Mouse (Mus musculus) hindbrain, embryonic 14.5 days (tissue): ENCODE results near the gene Ube4b. TPM values are rescaled to one million over a fixed set of nuclear protein-coding genes. Genes with fewer than 3 reads are reported as not detected.
A peak's percentile ranks its signal among the peaks of the same experiment; 100 is the strongest.

Experiments
- ATAC-seq: fragments of 200-750 bp; cut with Nextera tagmentation; 2 replicates; pipeline ENCODE4 v1.8.0; 2017; ENCODE audit warnings: moderate number of reproducible peaks, mild to moderate bottlenecking, moderate TSS enrichment, moderate library complexity; ENCODE audit not compliant: low FRiP score
- DNase-seq: peaks from one replicate; pipeline ENCODE4 v3.0.0-alpha.2; 2015; ENCODE audit warnings: low spot score
- H3K27ac ChIP-seq: fragments of 300-500 bp; sonication (generic); 2 replicates; pipeline ENCODE4 v1.5.1; 2014; ENCODE audit warnings: mild to moderate bottlenecking, moderate library complexity
- H3K27me3 ChIP-seq: fragments of 300-500 bp; sonication (generic); 2 replicates; pipeline ENCODE4 v1.6.1; 2014; ENCODE audit warnings: mild to moderate bottlenecking, low read length, mixed read lengths; ENCODE audit not compliant: control insufficient read depth, insufficient read depth
- H3K36me3 ChIP-seq: fragments of 300-500 bp; sonication (generic); replicated peaks from 2 replicates; pipeline ENCODE4 v1.6.1; 2014; ENCODE audit not compliant: control insufficient read depth, insufficient read depth
- H3K4me1 ChIP-seq: fragments of 300-500 bp; sonication (generic); replicated peaks from 2 replicates; pipeline ENCODE4 v1.6.1; 2014; ENCODE audit warnings: antibody characterized with exemption, low read length, mixed read lengths; ENCODE audit not compliant: control insufficient read depth, insufficient read depth
- H3K4me2 ChIP-seq: fragments of 300-500 bp; sonication (generic); replicated peaks from 2 replicates; pipeline ENCODE4 v1.6.1; 2014; ENCODE audit warnings: mild to moderate bottlenecking, moderate library complexity
- H3K4me3 ChIP-seq: fragments of 300-500 bp; sonication (generic); replicated peaks from 2 replicates; pipeline ENCODE4 v1.5.1; 2014; ENCODE audit warnings: mild to moderate bottlenecking, low read length
- H3K9ac ChIP-seq: fragments of 300-500 bp; sonication (generic); 2 replicates; pipeline ENCODE4 v1.6.1; 2014
- H3K9me3 ChIP-seq: fragments of 300-500 bp; sonication (generic); 2 replicates; pipeline ENCODE4 v1.6.1; 2016; ENCODE audit warnings: low read length; ENCODE audit not compliant: control insufficient read depth
- WGBS: fragments of 180-500 bp; shearing (Covaris S2); extraction: QIAGEN DNeasy Blood & Tissue Kit; methylation state at CpG from one replicate; pipeline ENCODE4 v1.1.7; 2014; 5-methylcytosine and 5-hydroxymethylcytosine counted together
- polyA plus RNA-seq: library from polyadenylated mRNA; unstranded; fragments of >200 nt; fragmentation: Nextera tagmentation; extraction: Ambion mirVana; gene quantifications from 2 replicates; pipeline ENCODE4 v1.2.1, GENCODE M21; 2014

The Ube4b gene
- polyA plus RNA-seq, 1 experiment from 2014 or later = 53.8 TPM

GRCm38 (mm10) chr4:149392359-149392758 is 34.2 kb downstream of the Ube4b start:
- 0 out of 2 replicates have a peak overlapping the region, but pooled peaks have one; percentile 32 for H3K27ac ChIP-seq
- no peak overlapping the region for H3K4me2 ChIP-seq
- no peaks in the 10 kb centered on the region for H3K4me1 ChIP-seq
- no peaks in the 10 kb centered on the region for H3K9me3 ChIP-seq
- 75% methylated on average over 4 of the region's 4 CpGs for WGBS
- ATAC-seq (no peak), DNase-seq (no peak)
- no peaks in the 10 kb centered on the region for H3K27me3 ChIP-seq
- H3K4me3 ChIP-seq = no peak overlapping the region
- H3K9ac ChIP-seq = no peak overlapping the region
- H3K36me3 ChIP-seq = peaks cover 29% of the 10 kb centered on the region

GRCm38 (mm10) chr4:149381001-149381400 is 45.5 kb downstream of the Ube4b start:
- no peak for ATAC-seq
- DNase-seq = no peak
- 81% methylated on average over 7 of the region's 7 CpGs for WGBS

GRCm38 (mm10) chr4:149379881-149380280 is 46.7 kb downstream of the Ube4b start:
- Histone ChIP-seq H3K4me3 (no peak overlapping the region), H3K4me1 (no peaks in the 10 kb centered on the region; the same call in 1 of the 2 replicates), H3K36me3 (peaks cover 97% of the 10 kb centered on the region), H3K27me3 (no peaks in the 10 kb centered on the region), H3K27ac (no peak overlapping the region), H3K9ac (no peak overlapping the region), H3K4me2 (no peak overlapping the region), H3K9me3 (no peaks in the 10 kb centered on the region)
- no peak for DNase-seq
- WGBS = 87% methylated on average over 17 of the region's 17 CpGs
- ATAC-seq = no peak

More at GRCm38 (mm10) chr4:149381001-149381400, 45.5 kb downstream of the Ube4b start:
- Histone ChIP-seq H3K36me3 (peaks cover 97% of the 10 kb centered on the region), H3K4me1 (no peaks in the 10 kb centered on the region; the same call in 1 of the 2 replicates), H3K4me3 (no peak overlapping the region), H3K4me2 (no peak overlapping the region), H3K27ac (no peak overlapping the region), H3K27me3 (no peaks in the 10 kb centered on the region), H3K9ac (no peak overlapping the region), H3K9me3 (no peaks in the 10 kb centered on the region)

GRCm38 (mm10) chr4:149378819-149379218 is 47.7 kb downstream of the Ube4b start:
- peak overlapping the region; percentile 72 for H3K27ac ChIP-seq
- no peak overlapping the region for H3K4me2 ChIP-seq
- H3K4me3 ChIP-seq = no peak overlapping the region
- H3K9me3 ChIP-seq = no peaks in the 10 kb centered on the region
- 66% methylated on average over 8 of the region's 8 CpGs for WGBS
- H3K9ac ChIP-seq = no peak overlapping the region
- H3K4me1 ChIP-seq = no peaks in the 10 kb centered on the region; the same call in 1 of the 2 replicates
- DNase-seq (no peak), ATAC-seq (no peak)
- H3K36me3 ChIP-seq = peaks cover 97% of the 10 kb centered on the region
- H3K27me3 ChIP-seq = no peaks in the 10 kb centered on the region

GRCm38 (mm10) chr4:149376034-149376433 is 50.5 kb downstream of the Ube4b start:
- no peak overlapping the region for H3K9ac ChIP-seq
- H3K36me3 ChIP-seq = peaks cover 95% of the 10 kb centered on the region
- H3K4me2 ChIP-seq = no peak overlapping the region
- H3K27me3 ChIP-seq = no peaks in the 10 kb centered on the region
- H3K4me1 ChIP-seq = no peaks in the 10 kb centered on the region; the same call in 1 of the 2 replicates
- H3K9me3 ChIP-seq = no peaks in the 10 kb centered on the region
- no peak overlapping the region for H3K27ac ChIP-seq
- no peak for DNase-seq
- ATAC-seq = no peak
- H3K4me3 ChIP-seq = no peak overlapping the region
- WGBS = 94% methylated on average over 10 of the region's 10 CpGs

- Histone ChIP-seq H3K27ac (no peak overlapping the region), H3K9me3 (no peaks in the 10 kb centered on the region), H3K4me3 (no peak overlapping the region), H3K27me3 (no peaks in the 10 kb centered on the region), H3K4me2 (no peak overlapping the region), H3K9ac (no peak overlapping the region), H3K4me1 (no peaks in the 10 kb centered on the region; the same call in 1 of the 2 replicates), H3K36me3 (peaks cover 94% of the 10 kb centered on the region)
- no peak for ATAC-seq
- 86% methylated on average over 11 of the region's 11 CpGs for WGBS
- no peak for DNase-seq
Measured at GRCm38 (mm10) chr4:149374662-149375061, 51.9 kb downstream of the Ube4b start.

- Histone ChIP-seq H3K9ac (no peak overlapping the region), H3K27ac (no peak overlapping the region), H3K4me1 (no peaks in the 10 kb centered on the region; the same call in 1 of the 2 replicates), H3K9me3 (no peaks in the 10 kb centered on the region), H3K36me3 (peaks cover 93% of the 10 kb centered on the region), H3K27me3 (no peaks in the 10 kb centered on the region), H3K4me3 (no peak overlapping the region), H3K4me2 (no peak overlapping the region)
- WGBS = 83% methylated on average over 9 of the region's 9 CpGs
- no peak for ATAC-seq
- no peak for DNase-seq
Measured at GRCm38 (mm10) chr4:149373927-149374326, 52.6 kb downstream of the Ube4b start.

- H3K4me2 ChIP-seq = no peak overlapping the region
- no peak overlapping the region for H3K27ac ChIP-seq
Measured at GRCm38 (mm10) chr4:149373431-149373830, 53.1 kb downstream of the Ube4b start.

GRCm38 (mm10) chr4:149365702-149366370 is 60.7 kb downstream of the Ube4b start:
- Histone ChIP-seq H3K9ac (no peak overlapping the region), H3K27me3 (no peaks in the 10 kb centered on the region), H3K27ac (no peak overlapping the region), H3K4me2 (no peak overlapping the region), H3K36me3 (peaks cover 80% of the 10 kb centered on the region), H3K9me3 (no peaks in the 10 kb centered on the region), H3K4me1 (no peaks in the 10 kb centered on the region), H3K4me3 (no peak overlapping the region)
- WGBS = 88% methylated on average over 12 of the region's 12 CpGs
- DNase-seq (no peak), ATAC-seq (no peak)

More at GRCm38 (mm10) chr4:149373431-149373830, 53.1 kb downstream of the Ube4b start:
- Histone ChIP-seq H3K27me3 (no peaks in the 10 kb centered on the region), H3K4me3 (no peak overlapping the region), H3K9me3 (no peaks in the 10 kb centered on the region), H3K4me1 (no peaks in the 10 kb centered on the region; the same call in 1 of the 2 replicates), H3K36me3 (peaks cover 94% of the 10 kb centered on the region), H3K9ac (no peak overlapping the region)
- peak; percentile 67 for DNase-seq
- ATAC-seq = no peak
- WGBS = 74% methylated on average over 5 of the region's 5 CpGs
